Mouse (Mus musculus) kidney, adult 8-10 months (tissue): ENCODE results near the gene Dnah11.

Source experiments
- DNase-seq, 2 experiments: peaks; one replicate each; pipeline ENCODE4 v3.0.0; 2022

Gene Dnah11

GRCm38 (mm10) chr12:118198386-118199093 is at the start of gene Dnah11:
TSS of gene Dnah11 (minus strand) at chr12:118199043.
- DNase-seq = peak; percentile 64 to 79

- DNase-seq = no peak
Observed at GRCm38 (mm10) chr12:118221182-118221581, 22.3 kb upstream of the Dnah11 start.

- DNase-seq = no peak
Observed at GRCm38 (mm10) chr12:118220062-118220461, 21.2 kb upstream of the Dnah11 start.

- DNase-seq = no peak
Observed at GRCm38 (mm10) chr12:118212163-118212562, 13.3 kb upstream of the Dnah11 start.

GRCm38 (mm10) chr12:118196583-118196982 is 2.3 kb downstream of the Dnah11 start:
- no peak for DNase-seq

- no peak for DNase-seq
Observed at GRCm38 (mm10) chr12:118189535-118189934, 9.3 kb downstream of the Dnah11 start.

- no peak for DNase-seq
Observed at GRCm38 (mm10) chr12:118187663-118188062, 11.2 kb downstream of the Dnah11 start.

- no peak for DNase-seq
Observed at GRCm38 (mm10) chr12:118186881-118187489, 11.9 kb downstream of the Dnah11 start.

GRCm38 (mm10) chr12:118186120-118186880 is 12.5 kb downstream of the Dnah11 start:
- DNase-seq = no peak

GRCm38 (mm10) chr12:118184731-118185130 is 14.1 kb downstream of the Dnah11 start:
- DNase-seq = no peak

GRCm38 (mm10) chr12:118177756-118178155 is 21.1 kb downstream of the Dnah11 start:
- DNase-seq = no peak

- DNase-seq = no peak
Observed at GRCm38 (mm10) chr12:118164785-118165184, 34.1 kb downstream of the Dnah11 start.

- peak; percentile 3 to 14 for DNase-seq
Observed at GRCm38 (mm10) chr12:118156986-118157385, 41.9 kb downstream of the Dnah11 start.

- DNase-seq = no peak
Observed at GRCm38 (mm10) chr12:118147521-118148033, 51.3 kb downstream of the Dnah11 start.

- no peak for DNase-seq
Observed at GRCm38 (mm10) chr12:118128116-118128515, 70.7 kb downstream of the Dnah11 start.

GRCm38 (mm10) chr12:118119668-118120067 is 79.2 kb downstream of the Dnah11 start:
- DNase-seq = no peak

- peak; percentile 14 to 39 for DNase-seq
Observed at GRCm38 (mm10) chr12:118112599-118112998, 86.2 kb downstream of the Dnah11 start.

- DNase-seq = no peak
Observed at GRCm38 (mm10) chr12:118111896-118112295, 86.9 kb downstream of the Dnah11 start.

- DNase-seq = no peak
Observed at GRCm38 (mm10) chr12:118107719-118108118, 91.1 kb downstream of the Dnah11 start.

GRCm38 (mm10) chr12:118104520-118104919 is 94.3 kb downstream of the Dnah11 start:
- no peak for DNase-seq

GRCm38 (mm10) chr12:118099694-118100093 is 99.1 kb downstream of the Dnah11 start:
- DNase-seq = no peak

GRCm38 (mm10) chr12:118098257-118098656 is 100.6 kb downstream of the Dnah11 start:
- DNase-seq = no peak

GRCm38 (mm10) chr12:118094946-118095345 is 103.9 kb downstream of the Dnah11 start:
- DNase-seq = no peak

- DNase-seq = no peak
Observed at GRCm38 (mm10) chr12:118085291-118085690, 113.6 kb downstream of the Dnah11 start.
